Mouse (Mus musculus) forebrain, postnatal 0 days (tissue): ENCODE data around the gene Xrcc1. TPM values are rescaled to one million over a fixed set of nuclear protein-coding genes. Genes with fewer than 3 reads are reported as not detected.

ENCODE experiments used
- ATAC-seq: fragments of 200-750 bp; cut with Nextera tagmentation; 2 replicates; pipeline ENCODE4 v1.8.0; 2017; ENCODE audit warnings: mild to moderate bottlenecking, moderate library complexity
- DNase-seq: peaks from one replicate; pipeline ENCODE4 v3.0.0-alpha.2; 2015
- H3K27ac ChIP-seq: fragments of 300-500 bp; sonication (generic); 2 replicates; pipeline ENCODE4 v1.5.1; 2014; ENCODE audit warnings: low read depth, mild to moderate bottlenecking, antibody characterized with exemption, low read length, moderate library complexity, mixed read lengths
- H3K27me3 ChIP-seq: fragments of 300-500 bp; sonication (generic); 2 replicates; pipeline ENCODE4 v1.6.1; 2014; ENCODE audit warnings: mild to moderate bottlenecking, low read length, mixed read lengths; ENCODE audit not compliant: insufficient read depth
- H3K36me3 ChIP-seq: fragments of 300-500 bp; sonication (generic); 2 replicates; pipeline ENCODE4 v1.6.1; 2014; ENCODE audit warnings: mild to moderate bottlenecking, moderate library complexity; ENCODE audit not compliant: insufficient read depth
- H3K4me1 ChIP-seq: fragments of 300-500 bp; sonication (generic); 2 replicates; pipeline ENCODE4 v1.6.1; 2014; ENCODE audit warnings: antibody characterized with exemption; ENCODE audit not compliant: insufficient read depth
- H3K4me2 ChIP-seq: fragments of 300-500 bp; sonication (generic); 2 replicates; pipeline ENCODE4 v1.6.1; 2014; ENCODE audit warnings: low read depth, mild to moderate bottlenecking, moderate library complexity
- H3K4me3 ChIP-seq: fragments of 300-500 bp; sonication (generic); 2 replicates; pipeline ENCODE4 v1.5.1; 2014; ENCODE audit warnings: low read depth, low read length, mixed read lengths
- H3K9ac ChIP-seq: fragments of 300-500 bp; sonication (generic); 2 replicates; pipeline ENCODE4 v1.6.1; 2014; ENCODE audit warnings: mild to moderate bottlenecking
- H3K9me3 ChIP-seq: fragments of 300-500 bp; sonication (generic); 2 replicates; pipeline ENCODE4 v1.6.1; 2016; ENCODE audit warnings: low read length
- CTCF ChIP-seq: sonication (generic); IDR thresholded peaks from 2 replicates; pipeline ENCODE4 v1.5.1; 2016; ENCODE audit warnings: antibody characterized with exemption, control low read depth, low read depth
- WGBS: fragments of 180-500 bp; shearing (Covaris S2); extraction: QIAGEN DNeasy Blood & Tissue Kit; methylation state at CpG from one replicate; pipeline ENCODE4 v1.1.7; 2014; 5-methylcytosine and 5-hydroxymethylcytosine counted together
- polyA plus RNA-seq: library from polyadenylated mRNA; unstranded; fragments of >200 nt; fragmentation: Nextera tagmentation; extraction: Ambion mirVana; gene quantifications from 2 replicates; pipeline ENCODE4 v1.2.1, GENCODE M21; 2015
- total RNA-seq: library from RNA; depleted of rRNA; stranded (reverse); fragments of >200 nt; gene quantifications from 2 replicates; pipeline ENCODE4 v1.2.3, GENCODE M21; 2014

Gene Xrcc1
- total and polyA plus RNA-seq, 2 experiments from 2014 or later, result 48.6 to 49.8 TPM

GRCm38 (mm10) chr7:24525686-24526420 is 20.2 kb upstream of the Xrcc1 start:
- Histone ChIP-seq H3K4me2 (no peak overlapping the region), H3K9ac (no peak overlapping the region), H3K4me1 (peaks cover 6% of the 10 kb centered on the region; the same call in 1 of the 2 replicates), H3K27me3 (no peaks in the 10 kb centered on the region), H3K9me3 (no peaks in the 10 kb centered on the region), H3K4me3 (no peak overlapping the region), H3K36me3 (no peaks in the 10 kb centered on the region), H3K27ac (no peak overlapping the region)
- ATAC-seq, result no peak
- DNase-seq, result no peak
- no peak for TF ChIP-seq CTCF
- whole genome bisulfite sequencing, result 72% methylated on average over 12 of the region's 12 CpGs

GRCm38 (mm10) chr7:24528861-24529260 is 17.2 kb upstream of the Xrcc1 start:
- Histone ChIP-seq H3K4me2 (no peak overlapping the region), H3K4me3 (no peak overlapping the region), H3K27me3 (no peaks in the 10 kb centered on the region), H3K9me3 (no peaks in the 10 kb centered on the region), H3K4me1 (peaks cover 14% of the 10 kb centered on the region; the same call in 1 of the 2 replicates), H3K36me3 (peaks cover 9% of the 10 kb centered on the region), H3K27ac (no peak overlapping the region), H3K9ac (no peak overlapping the region)
- DNase-seq (no peak), ATAC-seq (no peak)
- no peak for TF ChIP-seq CTCF
- WGBS, result 95% methylated on average over 11 of the region's 11 CpGs

- no peak for ATAC-seq
- peak overlapping the region; percentile 94 for H3K9ac ChIP-seq
- no peak for DNase-seq
- H3K27me3 ChIP-seq, result no peaks in the 10 kb centered on the region
- peak overlapping the region; percentile 93 for H3K27ac ChIP-seq
- H3K4me1 ChIP-seq, result peaks cover 14% of the 10 kb centered on the region; the same call in 1 of the 2 replicates
- H3K4me3 ChIP-seq, result peak overlapping the region; percentile 61
- peak overlapping the region; percentile 92 for H3K4me2 ChIP-seq
- peaks cover 16% of the 10 kb centered on the region for H3K36me3 ChIP-seq
- 61% methylated on average over 11 of the region's 11 CpGs for WGBS
- 0 out of 2 replicates have a peak, but pooled peaks have one; percentile 1 for TF ChIP-seq CTCF
- H3K9me3 ChIP-seq, result no peaks in the 10 kb centered on the region
Measured at GRCm38 (mm10) chr7:24529580-24529979, 16.5 kb upstream of the Xrcc1 start.

- peak; percentile 95 for ATAC-seq
- WGBS, result under 1% methylated on average over 44 of the region's 44 CpGs
- Histone ChIP-seq H3K4me1 (peaks cover 14% of the 10 kb centered on the region; the same call in 1 of the 2 replicates), H3K9ac (peak within 1 kb of the TSS; percentile 94), H3K4me3 (peak within 1 kb of the TSS; percentile 61), H3K4me2 (peak within 1 kb of the TSS; percentile 92), H3K27ac (peak within 1 kb of the TSS; percentile 93), H3K27me3 (no peaks in the 10 kb centered on the region), H3K9me3 (no peaks in the 10 kb centered on the region), H3K36me3 (peaks cover 17% of the 10 kb centered on the region)
- no peak for TF ChIP-seq CTCF
- peak; percentile 100 for DNase-seq
Measured at GRCm38 (mm10) chr7:24530062-24530931, 15.8 kb upstream of the Xrcc1 start, which contains the start of gene Irgq. Irgq (plus strand) TSS chr7:24530689.

- TF ChIP-seq CTCF, result peak; percentile 84
- H3K27ac ChIP-seq, result peak overlapping the region; percentile 93
- peak; percentile 61 for ATAC-seq
- H3K4me1 ChIP-seq, result peaks cover 14% of the 10 kb centered on the region; the same call in 1 of the 2 replicates
- H3K9me3 ChIP-seq, result no peaks in the 10 kb centered on the region
- peak; percentile 82 for DNase-seq
- no peaks in the 10 kb centered on the region for H3K27me3 ChIP-seq
- peak overlapping the region; percentile 94 for H3K9ac ChIP-seq
- H3K36me3 ChIP-seq, result peaks cover 27% of the 10 kb centered on the region
- peak overlapping the region; percentile 92 for H3K4me2 ChIP-seq
- peak overlapping the region; percentile 61 for H3K4me3 ChIP-seq
- under 1% methylated on average over 43 of the region's 43 CpGs for WGBS
Measured at GRCm38 (mm10) chr7:24531211-24531971, 14.7 kb upstream of the Xrcc1 start.

GRCm38 (mm10) chr7:24533031-24533571 is 13.0 kb upstream of the Xrcc1 start:
- Histone ChIP-seq H3K27me3 (no peaks in the 10 kb centered on the region), H3K36me3 (peaks cover 29% of the 10 kb centered on the region), H3K4me2 (no peak overlapping the region; the same call in 1 of the 2 replicates), H3K4me3 (no peak overlapping the region), H3K9me3 (no peaks in the 10 kb centered on the region), H3K27ac (no peak overlapping the region), H3K4me1 (peaks cover 14% of the 10 kb centered on the region; the same call in 1 of the 2 replicates), H3K9ac (no peak overlapping the region)
- DNase-seq (no peak), ATAC-seq (no peak)
- WGBS, result 64% methylated on average over 28 of the region's 28 CpGs
- peak; percentile 26; the same call in 1 of the 2 replicates for TF ChIP-seq CTCF
